Mouse (Mus musculus) heart, embryonic 14.5 days (tissue): ENCODE data around the gene Ehbp1l1. TPM values are rescaled to one million over a fixed set of nuclear protein-coding genes. Genes with fewer than 3 reads are reported as not detected.

Experiments used
- ATAC-seq: fragments of 200-750 bp; cut with Nextera tagmentation; 2 replicates; pipeline ENCODE4 v1.8.0; 2017; ENCODE audit warnings: low read depth, moderate TSS enrichment; ENCODE audit not compliant: insufficient number of reproducible peaks, insufficient read depth, low FRiP score
- H3K27ac ChIP-seq, 2 experiments: fragments of 200-500 bp in 1 of 2; fragments of 300-500 bp in 1 of 2; sonication (generic) in 1 of 2; replicated peaks in 1 of 2; 2 replicates each; pipeline ENCODE4 v1.5.1; 2012 to 2014; ENCODE audit warnings: low read depth in 2 of 2, low read length in 2 of 2, control low read depth in 1 of 2, mild to moderate bottlenecking in 1 of 2, mixed read lengths in 1 of 2; ENCODE audit not compliant: control insufficient read depth in 1 of 2, insufficient read depth in 1 of 2
- H3K27me3 ChIP-seq: fragments of 300-500 bp; sonication (generic); 2 replicates; pipeline ENCODE4 v1.6.1; 2014; ENCODE audit warnings: mild to moderate bottlenecking, low read length, control low read depth; ENCODE audit not compliant: control insufficient read depth, insufficient read depth
- H3K36me3 ChIP-seq: fragments of 300-500 bp; sonication (generic); 2 replicates; pipeline ENCODE4 v1.6.1; 2014; ENCODE audit warnings: mild to moderate bottlenecking, control low read depth, low read length, mixed read lengths; ENCODE audit not compliant: control insufficient read depth, insufficient read depth
- H3K4me1 ChIP-seq, 2 experiments: fragments of 200-500 bp in 1 of 2; fragments of 300-500 bp in 1 of 2; sonication (generic) in 1 of 2; 2 replicates each; pipeline ENCODE4 v1.6.1; 2012 to 2014; ENCODE audit warnings: low read length in 2 of 2, control low read depth in 1 of 2, mixed read lengths in 1 of 2; ENCODE audit not compliant: control insufficient read depth in 2 of 2, insufficient read depth in 2 of 2
- H3K4me2 ChIP-seq: fragments of 300-500 bp; sonication (generic); 2 replicates; pipeline ENCODE4 v1.6.1; 2014; ENCODE audit warnings: mild to moderate bottlenecking, low read length
- H3K4me3 ChIP-seq, 2 experiments: fragments of 200-500 bp in 1 of 2; fragments of 300-500 bp in 1 of 2; sonication (generic) in 1 of 2; 2 replicates each; pipeline ENCODE4 v1.5.1; 2012 to 2014; ENCODE audit warnings: low read length in 2 of 2, mild to moderate bottlenecking in 2 of 2, control low read depth in 1 of 2, low read depth in 1 of 2, moderate library complexity in 1 of 2; ENCODE audit not compliant: control insufficient read depth in 1 of 2, insufficient read depth in 1 of 2
- H3K9ac ChIP-seq: fragments of 300-500 bp; sonication (generic); 2 replicates; pipeline ENCODE4 v1.6.1; 2014; ENCODE audit warnings: mild to moderate bottlenecking, low read length
- H3K9me3 ChIP-seq: fragments of 300-500 bp; sonication (generic); 2 replicates; pipeline ENCODE4 v1.6.1; 2016; ENCODE audit warnings: low read length, control low read depth; ENCODE audit not compliant: control insufficient read depth
- WGBS: fragments of 180-500 bp; shearing (Covaris S2); extraction: QIAGEN DNeasy Blood & Tissue Kit; methylation state at CpG from one replicate; pipeline ENCODE4 v1.1.7; 2014; 5-methylcytosine and 5-hydroxymethylcytosine counted together
- polyA plus RNA-seq: library from polyadenylated mRNA; unstranded; fragments of >200 nt; fragmentation: Nextera tagmentation; extraction: Ambion mirVana; gene quantifications from 2 replicates; pipeline ENCODE4 v1.2.1, GENCODE M21; 2014

The Ehbp1l1 gene
- polyA plus RNA-seq, 1 experiment from 2014 or later: 66.5 TPM

DNA sequence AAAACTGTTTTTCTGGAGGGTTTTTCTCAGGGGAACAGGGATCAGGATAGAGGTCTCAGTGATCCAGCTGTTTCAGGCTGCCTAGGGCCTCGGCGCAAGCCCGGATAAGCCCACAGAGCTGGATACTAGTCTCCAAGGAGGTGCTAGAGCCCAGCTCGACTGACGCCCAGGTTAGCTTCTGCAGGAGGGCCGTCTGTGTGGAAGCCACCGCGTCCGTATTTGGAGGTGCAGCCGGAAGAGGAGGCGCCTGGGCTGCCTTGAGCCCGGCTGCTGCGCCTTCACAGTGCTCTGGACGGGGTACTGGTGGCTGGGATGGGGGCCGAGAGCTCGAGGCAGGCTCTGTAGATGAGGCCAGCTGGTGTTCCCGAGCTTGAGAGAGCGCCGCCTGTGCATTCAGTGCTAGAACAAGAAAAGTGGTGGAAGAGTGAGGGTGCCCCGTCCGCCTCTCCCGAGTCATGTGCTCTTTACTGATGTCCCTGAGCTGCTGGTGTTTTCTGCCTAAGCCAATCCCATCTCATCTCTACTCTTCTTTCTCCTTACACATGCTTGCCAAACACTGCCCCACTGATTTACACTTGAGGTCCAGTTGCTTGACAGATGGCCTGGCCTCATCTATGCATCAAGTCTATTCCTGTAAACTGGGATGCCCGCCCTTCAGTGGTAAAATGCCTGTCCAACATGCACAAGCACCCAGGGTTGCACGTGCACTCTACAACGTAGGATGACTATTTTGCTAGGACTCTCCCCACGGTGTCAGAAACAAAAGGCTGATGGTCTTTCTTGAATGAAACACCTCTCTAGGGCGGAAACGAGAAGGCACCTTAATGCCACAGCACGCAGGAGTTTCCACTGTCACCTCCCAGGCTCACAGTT is 4.4 kb upstream of the Ehbp1l1 start:
- Histone ChIP-seq H3K9me3 (no peaks in the 10 kb centered on the region), H3K27ac (no peak overlapping the region), H3K4me3 (peak overlapping the region; percentile 68 to 77), H3K36me3 (peaks cover 12% of the 10 kb centered on the region; the same call in 1 of the 2 replicates), H3K4me1 (peaks cover 22 to 40% of the 10 kb centered on the region in 2 experiments), H3K27me3 (no peaks in the 10 kb centered on the region), H3K4me2 (peak overlapping the region; percentile 93), H3K9ac (peak overlapping the region; percentile 81)
- ATAC-seq: no peak
- 69% methylated on average over 29 of the region's 29 CpGs for WGBS

DNA sequence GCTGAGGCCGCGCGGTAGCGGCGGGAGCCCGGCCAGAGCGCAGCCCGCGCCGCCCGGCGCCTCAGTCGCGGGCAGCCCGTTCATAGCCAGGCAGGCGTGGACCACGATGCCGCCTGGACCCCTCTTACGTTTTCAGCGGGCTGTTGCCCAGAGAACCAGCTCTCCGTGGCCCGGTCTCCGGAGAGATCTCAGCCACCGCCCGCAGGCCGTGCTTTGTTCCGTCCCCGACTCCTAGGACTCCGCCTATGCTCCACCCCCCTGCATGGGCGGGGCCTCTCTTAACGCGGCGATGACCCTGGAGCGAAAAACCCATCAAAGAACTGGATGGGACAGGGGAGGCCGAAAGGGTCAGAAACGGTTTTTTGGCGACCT is 3.3 kb upstream of the Ehbp1l1 start, which contains the start of gene Fam89b:
Fam89b (minus strand) TSS at position 210 of the 372 bp plus-strand sequence.
- H3K4me1 ChIP-seq: peaks cover 23 to 42% of the 10 kb centered on the region in 2 experiments
- H3K27me3 ChIP-seq: no peaks in the 10 kb centered on the region
- 1% methylated on average over 37 of the region's 37 CpGs for WGBS
- H3K4me3 ChIP-seq: peak within 1 kb of the TSS; percentile 95 to 96
- H3K36me3 ChIP-seq: peaks cover 13% of the 10 kb centered on the region
- peak; percentile 62 for ATAC-seq
- peak within 1 kb of the TSS; percentile 83 to 98 for H3K27ac ChIP-seq
- H3K4me2 ChIP-seq: peak within 1 kb of the TSS; percentile 87
- peak within 1 kb of the TSS; percentile 99 for H3K9ac ChIP-seq
- H3K9me3 ChIP-seq: no peaks in the 10 kb centered on the region

DNA sequence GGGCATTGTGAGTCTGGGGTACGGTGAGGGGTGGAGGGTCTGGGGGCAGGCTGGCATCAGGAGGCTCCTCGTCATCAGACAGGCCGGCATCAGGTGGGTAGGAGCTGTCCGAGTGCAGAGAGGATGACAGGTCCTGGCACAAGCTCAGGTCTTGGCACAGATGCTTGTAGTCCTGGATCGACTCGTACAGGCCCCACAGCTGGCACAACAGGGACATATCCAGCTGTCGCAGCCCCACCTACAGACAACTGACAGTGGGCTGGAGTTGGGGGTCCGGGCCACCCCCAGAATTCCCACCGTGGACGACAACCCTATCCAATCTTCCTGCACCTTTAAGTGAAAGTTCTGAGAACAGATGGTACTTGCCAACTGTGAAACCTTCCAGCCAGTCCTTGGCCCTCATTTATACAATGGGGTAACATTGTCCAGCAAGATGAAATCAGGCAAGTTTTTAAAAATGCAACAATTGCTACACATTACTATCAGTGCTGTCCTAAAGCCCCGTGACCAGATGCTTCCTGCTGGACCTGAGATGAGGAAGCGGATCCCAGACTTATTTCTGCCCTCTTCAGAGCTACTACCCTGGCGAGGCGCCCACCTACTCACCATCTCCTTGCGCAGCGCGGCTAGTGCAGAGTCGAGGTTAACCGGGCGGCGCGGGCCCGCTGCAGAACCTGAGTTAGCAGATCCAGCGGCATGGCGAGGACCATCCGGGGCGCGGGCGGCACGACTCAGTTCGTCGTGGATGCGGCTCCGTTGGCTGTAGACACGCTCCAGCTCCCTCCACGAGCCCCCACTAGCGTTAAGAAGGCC is 2.7 kb upstream of the Ehbp1l1 start:
- peaks cover 29 to 48% of the 10 kb centered on the region in 2 experiments for H3K4me1 ChIP-seq
- peak overlapping the region; percentile 95 to 96 for H3K4me3 ChIP-seq
- H3K9ac ChIP-seq: peak overlapping the region; percentile 99
- ATAC-seq: no peak
- H3K4me2 ChIP-seq: peak overlapping the region; percentile 87
- H3K36me3 ChIP-seq: peaks cover 19% of the 10 kb centered on the region
- 9% methylated on average over 37 of the region's 37 CpGs for WGBS
- H3K27me3 ChIP-seq: no peaks in the 10 kb centered on the region
- no peaks in the 10 kb centered on the region for H3K9me3 ChIP-seq
- peak overlapping the region; percentile 83 to 98 for H3K27ac ChIP-seq

DNA sequence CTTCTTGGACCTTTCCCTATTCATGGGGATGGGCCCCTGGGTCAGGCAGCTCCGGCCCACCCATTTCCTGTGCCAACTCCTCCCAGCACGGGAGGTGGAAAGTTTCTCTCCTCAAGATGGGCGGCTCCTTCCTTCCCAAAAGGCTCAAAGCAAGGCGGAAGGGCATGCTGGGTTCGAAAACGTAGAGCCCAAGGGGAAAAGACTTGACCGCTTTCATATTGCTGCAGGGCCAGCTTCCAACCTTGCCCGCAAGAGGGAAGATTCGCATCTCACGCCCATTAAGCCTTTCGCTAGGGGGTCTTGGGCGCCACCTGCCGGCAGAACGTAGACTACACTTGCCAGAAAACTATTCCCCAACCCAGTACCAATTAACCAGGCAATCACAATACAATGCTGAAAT is 1.6 kb upstream of the Ehbp1l1 start:
- Histone ChIP-seq H3K4me3 (peak overlapping the region; percentile 95 to 96), H3K4me2 (peak overlapping the region; percentile 87), H3K27me3 (no peaks in the 10 kb centered on the region), H3K9ac (peak overlapping the region; percentile 99), H3K27ac (peak overlapping the region; percentile 29 to 98), H3K4me1 (peaks cover 30 to 57% of the 10 kb centered on the region in 2 experiments), H3K9me3 (no peaks in the 10 kb centered on the region), H3K36me3 (peaks cover 30% of the 10 kb centered on the region)
- ATAC-seq: no peak
- WGBS: 6% methylated on average over 14 of the region's 14 CpGs

DNA sequence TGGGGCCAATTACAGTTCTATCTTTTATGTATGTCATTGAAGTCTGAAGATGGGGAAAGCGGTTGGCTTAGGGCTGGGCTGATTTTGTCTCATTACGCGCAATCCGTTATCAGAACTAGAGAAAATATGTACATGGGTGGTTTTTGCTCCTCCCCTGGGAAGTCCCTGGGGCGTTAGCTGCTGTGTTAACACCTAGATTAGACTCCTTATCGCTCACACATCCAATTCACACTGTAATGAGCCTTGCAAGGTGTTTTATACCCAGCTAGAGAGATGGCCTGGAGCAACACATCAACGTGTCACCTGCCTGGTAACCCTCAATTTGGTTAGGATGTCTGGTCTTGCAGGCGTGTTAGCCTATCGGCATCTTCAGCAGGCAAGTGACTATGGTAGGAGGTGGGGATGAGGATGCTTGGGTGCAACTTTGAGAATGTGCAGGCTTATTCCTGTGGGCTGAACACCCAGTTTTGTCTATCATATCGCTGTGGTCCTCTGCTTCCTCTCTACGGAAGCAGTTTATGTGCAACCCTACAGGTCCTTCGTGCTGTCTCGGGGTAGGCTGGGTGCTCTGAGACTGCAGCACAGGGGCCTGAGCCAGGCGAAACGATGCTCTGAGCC is 953 bp upstream of the Ehbp1l1 start:
- H3K9ac ChIP-seq: peak overlapping the region; percentile 99
- ATAC-seq: no peak
- peak overlapping the region; percentile 87 for H3K4me2 ChIP-seq
- no peaks in the 10 kb centered on the region for H3K9me3 ChIP-seq
- H3K27ac ChIP-seq: peak overlapping the region; percentile 29 to 98
- H3K27me3 ChIP-seq: no peaks in the 10 kb centered on the region
- peaks cover 36% of the 10 kb centered on the region for H3K36me3 ChIP-seq
- WGBS: 63% methylated on average over 15 of the region's 15 CpGs
- H3K4me3 ChIP-seq: peak overlapping the region; percentile 34 to 96
- peaks cover 30 to 58% of the 10 kb centered on the region in 2 experiments for H3K4me1 ChIP-seq

DNA sequence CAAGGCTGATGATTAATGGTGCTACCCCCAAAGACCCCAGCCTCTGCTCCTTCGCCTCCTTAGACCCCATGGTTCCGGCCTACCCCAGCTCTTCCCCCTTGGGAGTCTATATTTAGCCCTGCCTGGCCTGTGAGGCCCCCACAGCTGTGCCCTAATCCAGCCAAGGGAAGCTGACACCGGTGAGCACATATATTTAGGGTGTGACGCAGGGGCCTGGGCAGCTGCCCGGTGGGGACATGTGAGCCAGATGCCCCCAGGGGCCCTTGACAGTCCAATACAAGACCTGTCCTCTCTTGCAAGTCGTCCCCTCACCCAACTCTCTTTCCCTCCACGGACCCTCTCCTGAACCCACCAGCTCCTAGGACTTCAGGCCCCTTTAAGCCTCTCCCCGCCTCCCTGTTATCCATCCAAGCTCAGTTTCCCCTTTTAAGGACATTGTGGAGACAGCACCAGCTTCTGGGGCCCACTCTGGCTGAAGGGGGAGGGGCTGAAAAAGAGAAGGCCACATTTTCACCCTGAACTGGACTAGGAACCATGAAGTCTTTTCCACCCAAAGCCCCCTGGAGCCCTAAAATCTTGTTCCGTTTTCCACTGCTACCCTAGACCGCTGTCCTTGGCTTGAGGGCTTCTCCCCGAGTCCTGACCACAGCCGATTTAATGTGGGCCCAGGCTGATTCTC is 949 bp downstream of the Ehbp1l1 start:
- Histone ChIP-seq H3K4me1 (peaks cover 27 to 47% of the 10 kb centered on the region in 2 experiments), H3K4me2 (peak overlapping the region; percentile 87), H3K27me3 (no peaks in the 10 kb centered on the region), H3K9me3 (no peaks in the 10 kb centered on the region), H3K36me3 (peaks cover 51% of the 10 kb centered on the region), H3K27ac (peak overlapping the region; percentile 97 to 98), H3K4me3 (peak overlapping the region; percentile 84 to 96), H3K9ac (peak overlapping the region; percentile 98)
- peak; percentile 75 for ATAC-seq
- WGBS: 20% methylated on average over 12 of the region's 12 CpGs
